Mouse (Mus musculus) erythroblast, embryonic 14.5 days (primary cell): ENCODE measurements around the gene Rgs10. TPM values are rescaled to one million over a fixed set of nuclear protein-coding genes. Genes with fewer than 3 reads are reported as not detected.

ENCODE experiments used
- H3K27me3 ChIP-seq: 2 replicates; pipeline ENCODE4 v1.6.1; 2012; ENCODE audit warnings: inconsistent platforms; ENCODE audit not compliant: control insufficient read depth
- H3K36me3 ChIP-seq: 2 replicates; pipeline ENCODE4 v1.6.1; 2012; ENCODE audit warnings: mild to moderate bottlenecking, inconsistent platforms; ENCODE audit not compliant: control insufficient read depth
- H3K4me1 ChIP-seq: 2 replicates; pipeline ENCODE4 v1.6.1; 2012; ENCODE audit warnings: inconsistent platforms; ENCODE audit not compliant: control insufficient read depth
- H3K4me3 ChIP-seq: replicated peaks from 2 replicates; pipeline ENCODE3; 2012; ENCODE audit warnings: moderate library complexity, mild to moderate bottlenecking, inconsistent platforms
- H3K9me3 ChIP-seq: 2 replicates; pipeline ENCODE4 v1.6.1; 2012; ENCODE audit warnings: low read length, inconsistent platforms, mixed read lengths; ENCODE audit not compliant: control insufficient read depth
- GATA1 ChIP-seq: IDR thresholded peaks from 2 replicates; pipeline ENCODE4 v1.6.1; 2012; ENCODE audit warnings: low read length, inconsistent platforms, mixed read lengths
- TAL1 ChIP-seq: IDR thresholded peaks from 3 replicates; pipeline ENCODE4 v1.6.1; 2012; ENCODE audit warnings: low read length, inconsistent platforms, mixed read lengths
- polyA plus RNA-seq: library from polyadenylated mRNA; stranded (reverse); fragments of >175 nt; gene quantifications from 2 replicates; pipeline ENCODE4 v1.2.3, GENCODE M21; 2012

Rgs10 gene
- polyA plus RNA-seq, 1 experiment: 4.1 TPM

DNA sequence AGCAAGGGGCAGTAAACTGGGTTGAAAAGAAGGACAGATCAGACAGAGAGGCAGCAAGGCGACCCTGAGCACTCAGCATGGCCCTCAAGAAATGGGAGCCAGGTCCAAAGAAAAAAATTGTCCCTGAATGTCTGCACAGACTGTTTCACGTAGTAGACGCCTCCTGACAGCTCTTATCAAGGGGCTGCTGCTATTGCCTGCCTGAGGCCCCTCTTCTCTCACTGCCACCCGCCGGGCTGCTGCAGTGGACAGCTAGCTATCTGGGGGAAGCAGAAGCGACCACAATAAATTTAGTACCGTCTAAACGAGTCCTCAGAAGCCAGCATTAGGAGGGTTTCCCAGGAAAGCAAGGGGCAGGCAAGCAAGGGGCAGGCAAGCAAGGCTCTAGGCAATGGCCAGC lies 4.1 kb downstream of the Rgs10 start:
- peaks cover 76% of the 10 kb centered on the region for H3K4me1 ChIP-seq
- H3K36me3 ChIP-seq: peaks cover 25% of the 10 kb centered on the region
- TF ChIP-seq GATA1: no peak
- TF ChIP-seq TAL1: no peak
- peaks cover 23% of the 10 kb centered on the region for H3K27me3 ChIP-seq
- H3K4me3 ChIP-seq: peak overlapping the region; percentile 55
- H3K9me3 ChIP-seq: no peaks in the 10 kb centered on the region

GRCm38 (mm10) chr7:128412071-128412833 lies 6.3 kb downstream of the Rgs10 start:
- TF ChIP-seq TAL1 (no peak), GATA1 (no peak)
- no peak overlapping the region for H3K4me3 ChIP-seq
- H3K36me3 ChIP-seq: peaks cover 39% of the 10 kb centered on the region
- H3K27me3 ChIP-seq: peaks cover 4% of the 10 kb centered on the region; the same call in 1 of the 2 replicates
- peaks cover 64% of the 10 kb centered on the region for H3K4me1 ChIP-seq
- H3K9me3 ChIP-seq: peaks cover 2% of the 10 kb centered on the region; the same call in 1 of the 2 replicates

DNA sequence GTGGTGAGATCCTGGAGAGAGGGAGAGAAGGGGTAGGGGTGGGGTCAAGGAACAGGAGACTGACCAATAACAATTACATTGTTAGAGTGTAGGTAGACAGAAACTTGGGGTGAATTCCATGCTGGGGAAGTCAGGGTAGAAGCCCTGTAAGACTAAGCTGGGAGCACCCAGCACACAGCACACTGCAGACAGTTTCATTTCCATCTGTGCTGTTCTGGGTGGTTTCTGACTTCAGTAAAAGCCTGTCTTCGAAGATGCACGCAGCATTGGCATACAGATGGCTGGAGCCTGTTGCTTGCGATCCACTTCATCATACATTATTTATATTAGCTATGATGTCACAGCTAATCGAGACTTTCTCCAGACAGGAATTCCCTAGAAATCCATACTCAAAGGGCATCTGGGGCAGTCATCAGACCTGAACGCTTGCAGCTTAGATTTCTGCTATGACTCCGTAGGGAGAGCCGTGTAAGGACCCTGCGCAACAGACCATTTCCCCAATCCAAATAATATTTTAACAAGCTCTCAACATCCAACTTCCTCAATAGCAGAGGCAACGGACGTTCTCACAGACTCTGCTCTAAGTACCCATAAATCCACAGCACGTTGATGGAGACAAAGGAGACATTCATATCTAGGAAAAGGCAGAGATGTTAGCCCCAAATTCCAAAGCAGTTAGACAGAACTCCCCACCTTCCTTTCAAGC lies 7.7 kb downstream of the Rgs10 start:
- Histone ChIP-seq H3K9me3 (peaks cover 2% of the 10 kb centered on the region; the same call in 1 of the 2 replicates), H3K27me3 (no peaks in the 10 kb centered on the region), H3K36me3 (peaks cover 39% of the 10 kb centered on the region), H3K4me3 (no peak overlapping the region), H3K4me1 (peaks cover 55% of the 10 kb centered on the region)
- no peak for TF ChIP-seq TAL1
- no peak for TF ChIP-seq GATA1

GRCm38 (mm10) chr7:128408265-128408664 lies 10.3 kb downstream of the Rgs10 start:
- Histone ChIP-seq H3K4me1 (peaks cover 48% of the 10 kb centered on the region), H3K27me3 (no peaks in the 10 kb centered on the region), H3K9me3 (peaks cover 2% of the 10 kb centered on the region; the same call in 1 of the 2 replicates), H3K36me3 (peaks cover 42% of the 10 kb centered on the region), H3K4me3 (no peak overlapping the region)
- TF ChIP-seq TAL1 (no peak), GATA1 (no peak)

GRCm38 (mm10) chr7:128403988-128404387 lies 14.6 kb downstream of the Rgs10 start:
- H3K4me1 ChIP-seq: peaks cover 60% of the 10 kb centered on the region
- no peak overlapping the region for H3K4me3 ChIP-seq
- H3K9me3 ChIP-seq: peaks cover 10% of the 10 kb centered on the region
- H3K36me3 ChIP-seq: peaks cover 50% of the 10 kb centered on the region
- no peaks in the 10 kb centered on the region for H3K27me3 ChIP-seq
- no peak for TF ChIP-seq TAL1
- no peak for TF ChIP-seq GATA1

DNA sequence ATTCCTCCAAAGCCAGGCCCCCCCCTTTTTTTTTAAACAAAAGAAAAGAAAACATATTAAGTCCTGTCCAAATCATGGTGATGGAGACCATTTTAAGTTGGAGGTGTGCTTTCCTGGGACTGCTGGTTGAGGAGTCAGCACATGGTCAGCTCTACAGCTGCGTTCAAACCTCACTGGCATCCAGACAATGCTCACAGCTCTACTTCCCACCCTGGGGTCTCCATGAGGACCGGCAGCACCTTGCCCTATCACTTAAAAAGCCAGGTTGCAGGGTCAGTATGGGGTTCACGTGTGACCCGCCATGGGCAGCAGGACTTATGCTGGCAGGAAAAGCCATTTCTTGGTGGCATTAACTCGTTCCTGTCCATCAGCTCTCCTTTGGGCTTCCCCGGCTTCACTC lies 15.0 kb downstream of the Rgs10 start:
- Histone ChIP-seq H3K4me3 (no peak overlapping the region), H3K36me3 (peaks cover 50% of the 10 kb centered on the region), H3K4me1 (peaks cover 64% of the 10 kb centered on the region), H3K9me3 (peaks cover 10% of the 10 kb centered on the region), H3K27me3 (no peaks in the 10 kb centered on the region)
- no peak for TF ChIP-seq TAL1
- no peak for TF ChIP-seq GATA1

DNA sequence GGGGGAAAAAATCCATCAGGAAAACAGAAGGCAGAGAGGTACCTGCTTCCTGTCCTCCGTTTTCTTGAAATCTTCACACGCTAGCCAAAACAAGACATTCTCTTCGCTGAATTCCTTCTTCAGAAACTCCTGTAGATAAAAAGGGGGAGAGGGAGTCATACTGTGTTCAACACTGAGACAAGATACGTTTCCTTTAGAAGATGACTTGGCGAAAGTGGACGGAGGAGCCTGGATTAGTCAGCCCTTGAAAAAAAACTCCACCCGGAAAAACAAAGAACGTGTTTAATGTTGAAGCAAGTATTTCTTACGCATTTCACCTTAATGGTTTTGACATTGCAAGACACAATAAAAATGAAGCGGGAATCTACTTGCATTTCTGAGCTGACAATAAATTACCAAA lies 15.4 kb downstream of the Rgs10 start:
- TF ChIP-seq TAL1 (no peak), GATA1 (no peak)
- peak overlapping the region; percentile 18 for H3K4me3 ChIP-seq
- peaks cover 8% of the 10 kb centered on the region for H3K9me3 ChIP-seq
- no peaks in the 10 kb centered on the region for H3K27me3 ChIP-seq
- peaks cover 69% of the 10 kb centered on the region for H3K4me1 ChIP-seq
- peaks cover 49% of the 10 kb centered on the region for H3K36me3 ChIP-seq

DNA sequence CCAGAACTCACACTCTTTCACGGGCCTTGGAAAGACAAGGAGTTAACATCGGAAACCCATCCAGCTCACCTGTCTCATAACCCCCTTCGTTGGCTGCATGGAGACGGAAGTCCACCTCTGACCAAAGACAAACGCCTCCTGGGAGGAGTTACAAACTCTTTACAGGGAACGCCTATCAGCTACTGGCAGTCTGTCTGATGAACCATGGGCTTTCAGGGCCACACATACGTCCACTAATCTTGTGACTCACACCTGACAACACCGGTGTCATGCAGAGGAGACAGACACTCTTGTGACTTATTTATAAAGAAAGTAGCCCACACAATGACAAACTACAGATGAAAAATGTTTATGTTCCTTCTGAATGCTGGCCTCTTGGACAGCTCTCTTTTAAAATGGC lies 16.0 kb downstream of the Rgs10 start:
- TF ChIP-seq GATA1 (no peak), TAL1 (no peak)
- peaks cover 73% of the 10 kb centered on the region for H3K4me1 ChIP-seq
- H3K4me3 ChIP-seq: peak overlapping the region; percentile 17
- H3K27me3 ChIP-seq: no peaks in the 10 kb centered on the region
- H3K9me3 ChIP-seq: peaks cover 8% of the 10 kb centered on the region
- H3K36me3 ChIP-seq: peaks cover 52% of the 10 kb centered on the region

DNA sequence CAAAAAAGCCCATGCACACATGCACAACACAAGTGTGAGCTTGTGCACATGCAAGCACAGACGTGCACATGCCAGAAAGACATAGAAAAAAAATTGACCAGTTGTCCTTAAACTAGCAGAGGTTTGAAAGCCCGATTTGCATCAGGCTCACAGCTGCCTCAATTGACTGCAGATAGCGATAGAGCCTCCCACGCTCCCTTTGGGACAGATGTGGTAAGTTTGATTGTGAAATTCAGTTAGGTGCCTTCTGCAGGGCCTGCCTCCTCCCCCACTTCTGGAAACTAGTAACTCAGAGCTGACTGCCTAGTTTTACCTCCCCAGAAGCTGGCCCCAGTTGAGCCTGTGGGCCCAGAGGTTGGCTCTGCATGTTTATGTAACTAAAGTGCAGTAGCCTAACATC lies 19.9 kb downstream of the Rgs10 start:
- peaks cover 68% of the 10 kb centered on the region for H3K4me1 ChIP-seq
- H3K27me3 ChIP-seq: no peaks in the 10 kb centered on the region
- no peak overlapping the region for H3K4me3 ChIP-seq
- peaks cover 8% of the 10 kb centered on the region for H3K9me3 ChIP-seq
- peak; percentile 34; the same call in 1 of the 3 replicates for TF ChIP-seq TAL1
- no peak for TF ChIP-seq GATA1
- H3K36me3 ChIP-seq: peaks cover 56% of the 10 kb centered on the region
